Mouse (Mus musculus) lung, adult 2 months (tissue): Measurements from ENCODE around the gene Plcl2. TPM values are rescaled to one million over a fixed set of nuclear protein-coding genes. Genes with fewer than 3 reads are reported as not detected.
"Not testable (repeated sequence)": the region's sequence is repeated elsewhere in the genome, so short reads cannot be mapped to it uniquely, and the experiment has no call there.

Source experiments
- DNase-seq: peaks from one replicate; pipeline ENCODE4 v3.0.0; 2022
- H3K4me1 ChIP-seq: fragments of 200-500 bp; 2 replicates; pipeline ENCODE4 v1.6.1; 2011; ENCODE audit warnings: low read length; ENCODE audit not compliant: control insufficient read depth, insufficient read depth
- H3K4me3 ChIP-seq: fragments of 200-500 bp; replicated peaks from 2 replicates; pipeline ENCODE3; 2011; ENCODE audit warnings: low read depth, mild to moderate bottlenecking, control low read depth, low read length; ENCODE audit errors: extremely low read depth
- CTCF ChIP-seq: fragments of 200-500 bp; IDR thresholded peaks from 2 replicates; pipeline ENCODE4 v1.5.1; 2011; ENCODE audit warnings: mild to moderate bottlenecking, low read length, control low read depth; ENCODE audit not compliant: insufficient read depth
- POLR2A ChIP-seq: fragments of 200-500 bp; IDR thresholded peaks from 2 replicates; pipeline ENCODE4 v1.6.1; 2011; ENCODE audit warnings: low read depth, mild to moderate bottlenecking, control low read depth, low read length, borderline replicate concordance; ENCODE audit errors: extremely low read depth
- WGBS: fragments of 180-500 bp; shearing (Covaris S2); methylation state at CpG from one replicate; pipeline ENCODE4 v1.1.7; 2018; 5-methylcytosine and 5-hydroxymethylcytosine counted together
- polyA plus RNA-seq: library from polyadenylated mRNA; depleted of rRNA; stranded (reverse); fragments of >200 nt; gene quantifications from 2 replicates; pipeline ENCODE4 v1.2.3, GENCODE M21; 2012

Gene Plcl2
- polyA plus RNA-seq, 1 experiment = 3.0 TPM

- H3K4me1 ChIP-seq = no peaks in the 10 kb centered on the region
- no peak for DNase-seq
- 77% methylated on average over 4 of the region's 4 CpGs for WGBS
- no peak for TF ChIP-seq CTCF
- no peak for TF ChIP-seq POLR2A
- H3K4me3 ChIP-seq = no peak overlapping the region
Measured at GRCm38 (mm10) chr17:50558239-50558625, 49.0 kb downstream of the Plcl2 start.

GRCm38 (mm10) chr17:50565376-50566123 lies 56.3 kb downstream of the Plcl2 start:
- 45% methylated on average over 8 of the region's 8 CpGs for WGBS

GRCm38 (mm10) chr17:50568846-50569245 lies 59.6 kb downstream of the Plcl2 start:
- no peak for DNase-seq
- H3K4me3 ChIP-seq = no peak overlapping the region
- TF ChIP-seq CTCF (no peak), POLR2A (no peak)
- 82% methylated on average over 2 of the region's 2 CpGs for WGBS
- H3K4me1 ChIP-seq = no peaks in the 10 kb centered on the region

More at GRCm38 (mm10) chr17:50565376-50566123, 56.3 kb downstream of the Plcl2 start:
- TF ChIP-seq CTCF (no peak), POLR2A (no peak)
- Histone ChIP-seq H3K4me3 (no peak overlapping the region), H3K4me1 (no peaks in the 10 kb centered on the region)
- no peak for DNase-seq

GRCm38 (mm10) chr17:50570228-50570627 lies 61.0 kb downstream of the Plcl2 start:
- H3K4me1 ChIP-seq, DNase-seq, H3K4me3 ChIP-seq: not testable (repeated sequence)
- WGBS = 94% methylated on average over 5 of the region's 5 CpGs

GRCm38 (mm10) chr17:50570681-50571398 lies 61.6 kb downstream of the Plcl2 start:
- 65% methylated on average over 5 of the region's 5 CpGs for WGBS
- H3K4me3 ChIP-seq = no peak overlapping the region
- no peak for DNase-seq
- no peaks in the 10 kb centered on the region for H3K4me1 ChIP-seq
- TF ChIP-seq POLR2A = no peak
- TF ChIP-seq CTCF = no peak

- WGBS = 84% methylated on average over 12 of the region's 12 CpGs
- DNase-seq = no peak
- no peak for TF ChIP-seq POLR2A
- no peak for TF ChIP-seq CTCF
- H3K4me3 ChIP-seq = no peak overlapping the region
- no peaks in the 10 kb centered on the region for H3K4me1 ChIP-seq
Measured at GRCm38 (mm10) chr17:50574161-50574560, 65.0 kb downstream of the Plcl2 start.

- Histone ChIP-seq H3K4me1 (no peaks in the 10 kb centered on the region; the same call in 1 of the 2 replicates), H3K4me3 (no peak overlapping the region)
- 52% methylated on average over 3 of the region's 3 CpGs for WGBS
- TF ChIP-seq CTCF (no peak), POLR2A (no peak)
- no peak for DNase-seq
Measured at GRCm38 (mm10) chr17:50580416-50580815, 71.2 kb downstream of the Plcl2 start.

GRCm38 (mm10) chr17:50586834-50587233 lies 77.6 kb downstream of the Plcl2 start:
- 93% methylated on average over 5 of the region's 5 CpGs for WGBS
- no peak for TF ChIP-seq POLR2A
- no peak for TF ChIP-seq CTCF
- Histone ChIP-seq H3K4me1 (no peaks in the 10 kb centered on the region), H3K4me3 (no peak overlapping the region)
- DNase-seq = no peak

GRCm38 (mm10) chr17:50587941-50588340 lies 78.7 kb downstream of the Plcl2 start:
- TF ChIP-seq POLR2A (no peak), CTCF (no peak)
- Histone ChIP-seq H3K4me3 (no peak overlapping the region), H3K4me1 (no peaks in the 10 kb centered on the region)
- 63% methylated on average over 3 of the region's 3 CpGs for WGBS
- DNase-seq = no peak

GRCm38 (mm10) chr17:50600178-50600577 lies 91.0 kb downstream of the Plcl2 start:
- Histone ChIP-seq H3K4me3 (no peak overlapping the region), H3K4me1 (no peaks in the 10 kb centered on the region)
- TF ChIP-seq CTCF (no peak), POLR2A (no peak)
- WGBS = 60% methylated on average over 6 of the region's 6 CpGs
- no peak for DNase-seq
